Mouse (Mus musculus) right cerebral cortex, postnatal 25 days (tissue): Measurements from ENCODE around the gene Plppr3.
"Not testable (repeated sequence)": the region's sequence is repeated elsewhere in the genome, so short reads cannot be mapped to it uniquely, and the experiment has no call there.

ENCODE experiments used
- DNase-seq: peaks from one replicate; pipeline ENCODE4 v3.0.0; 2022

Plppr3 gene

DNA sequence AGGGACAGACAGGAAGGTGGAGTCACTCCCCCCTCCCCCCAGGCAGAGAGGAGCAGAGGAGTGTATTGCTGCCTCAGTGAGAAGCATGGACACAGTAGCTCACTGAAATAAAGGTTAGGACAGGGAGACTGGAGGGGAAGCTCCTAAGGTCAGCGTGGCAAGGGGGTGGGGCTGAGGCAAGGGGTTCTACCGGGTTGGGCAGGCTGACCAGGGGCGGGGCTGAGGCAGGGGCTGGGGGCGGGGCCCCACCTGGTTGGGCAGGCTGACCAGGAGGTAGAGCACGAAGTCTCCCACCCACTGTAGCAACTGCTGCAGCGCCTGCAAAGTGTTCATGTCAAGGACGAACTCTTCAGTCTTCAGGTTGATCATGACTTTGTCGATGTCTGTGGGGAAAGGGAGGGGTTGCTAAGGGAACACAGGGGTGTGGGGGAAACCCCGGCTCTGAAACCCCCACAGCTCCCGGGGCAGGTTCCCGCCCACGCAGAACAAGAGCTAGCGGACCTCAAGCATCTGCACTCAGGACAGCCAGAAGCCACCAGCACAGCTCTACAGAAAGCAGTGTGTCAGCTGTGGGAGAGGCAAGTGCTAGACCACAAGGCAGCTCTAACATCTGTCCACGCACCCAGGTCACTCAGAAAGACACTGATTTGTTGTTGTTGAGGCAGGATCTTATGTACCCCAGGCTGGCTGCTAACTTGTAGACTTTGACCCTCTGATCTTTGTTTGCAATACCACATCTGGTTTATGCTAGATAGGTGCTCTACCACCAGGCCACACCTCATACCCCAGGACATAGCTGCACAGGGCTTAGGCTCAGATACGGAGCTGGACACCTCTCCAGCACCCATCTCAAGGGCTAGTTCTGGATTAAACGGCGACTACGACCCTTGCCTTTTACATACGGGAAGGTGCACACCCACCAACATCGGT, 23.1 kb upstream of the Plppr3 start:
- DNase-seq, result no peak

DNA sequence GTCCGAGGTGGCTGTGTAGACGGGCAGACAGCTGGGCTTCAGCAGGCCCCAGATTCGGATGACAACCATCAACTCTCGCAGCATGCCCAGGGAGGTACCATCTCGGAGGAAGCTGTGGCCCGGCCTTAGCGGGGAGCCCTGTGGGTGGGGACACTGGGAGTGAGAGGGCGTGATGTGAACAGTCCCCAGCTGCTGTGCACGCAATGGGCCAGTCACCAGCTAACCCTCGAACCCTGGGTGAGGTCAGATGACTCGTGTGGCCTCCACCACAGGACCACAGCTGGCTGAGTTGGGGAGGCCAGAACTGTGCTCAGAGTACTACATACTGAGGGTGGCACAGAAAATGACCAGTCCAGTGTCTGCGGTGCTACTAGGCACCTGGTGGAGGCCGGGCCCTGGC, 22.4 kb upstream of the Plppr3 start:
- no peak for DNase-seq

DNA sequence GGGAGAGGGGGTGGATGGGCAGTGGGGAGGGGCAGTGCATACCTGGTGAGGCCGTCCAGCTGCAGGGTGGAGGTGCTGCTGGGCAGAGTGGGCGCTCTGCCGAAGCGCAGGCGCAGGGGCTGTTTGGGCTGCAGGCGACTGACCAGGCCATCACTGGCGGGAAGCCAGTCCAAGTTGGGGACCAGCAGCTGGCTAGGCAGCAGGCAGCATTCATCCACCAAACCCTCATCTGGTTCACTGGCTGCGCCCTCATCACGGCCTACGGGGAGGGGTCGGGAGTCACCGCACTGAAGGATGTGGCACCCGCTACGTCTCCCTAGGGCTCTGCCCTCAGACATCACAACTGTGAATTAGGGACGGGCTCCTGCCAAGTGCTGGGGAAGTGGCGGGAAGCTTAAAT, 21.9 kb upstream of the Plppr3 start:
- no peak for DNase-seq

DNA sequence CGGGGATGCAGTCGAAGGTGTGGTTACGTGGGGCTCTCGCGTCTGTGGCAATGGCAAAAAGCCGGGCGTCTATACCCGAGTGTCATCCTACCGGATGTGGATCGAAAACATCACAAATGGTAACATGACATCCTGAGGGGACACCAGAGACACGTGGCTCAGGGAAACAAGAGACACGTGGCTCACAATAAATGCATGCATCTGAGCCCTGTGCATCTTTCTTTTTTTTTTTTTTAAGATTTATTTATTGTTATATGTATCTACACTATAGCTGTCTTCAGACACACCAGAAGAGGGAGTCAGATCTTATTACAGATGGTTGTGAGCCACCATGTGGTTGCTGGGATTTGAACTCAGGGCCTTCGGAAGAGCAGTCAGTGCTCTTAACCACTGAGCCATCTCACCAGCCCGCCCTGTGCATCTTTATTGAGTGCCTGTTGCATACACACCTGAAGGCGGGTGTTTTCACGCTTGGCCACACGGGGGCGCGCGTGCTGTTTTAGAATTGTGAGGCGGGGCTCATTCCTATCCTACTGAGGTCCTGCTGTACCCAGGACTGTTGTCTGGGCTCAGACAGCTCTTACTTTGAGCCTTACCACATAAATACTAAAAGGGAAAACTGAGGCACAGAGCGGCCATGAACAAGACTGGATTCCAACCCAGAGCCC, 18.2 kb upstream of the Plppr3 start:
- DNase-seq, result peak; percentile 72

DNA sequence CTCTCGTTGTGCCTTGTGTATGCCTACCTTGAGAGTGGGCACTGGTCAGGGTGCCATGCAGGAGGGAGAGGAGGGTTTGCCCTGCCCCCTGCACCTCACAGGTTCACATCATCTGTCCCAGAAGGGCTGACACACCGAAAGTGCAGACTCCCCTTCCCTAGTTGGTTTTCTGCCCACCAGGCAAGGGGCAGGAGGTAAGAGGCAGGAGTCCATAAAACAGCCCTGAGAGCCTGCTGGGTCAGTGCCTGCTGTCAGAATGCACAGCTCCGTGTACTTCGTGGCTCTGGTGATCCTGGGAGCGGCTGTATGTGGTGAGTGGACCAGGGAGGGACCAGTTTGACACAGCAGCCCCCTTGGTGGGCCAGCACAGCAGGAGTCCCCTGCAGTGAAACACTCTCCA, 16.2 kb upstream of the Plppr3 start, which contains the start of gene Cfd:
Gene Cfd (plus strand): TSS at position 184 of the 400 bp plus-strand sequence.
- no peak for DNase-seq

DNA sequence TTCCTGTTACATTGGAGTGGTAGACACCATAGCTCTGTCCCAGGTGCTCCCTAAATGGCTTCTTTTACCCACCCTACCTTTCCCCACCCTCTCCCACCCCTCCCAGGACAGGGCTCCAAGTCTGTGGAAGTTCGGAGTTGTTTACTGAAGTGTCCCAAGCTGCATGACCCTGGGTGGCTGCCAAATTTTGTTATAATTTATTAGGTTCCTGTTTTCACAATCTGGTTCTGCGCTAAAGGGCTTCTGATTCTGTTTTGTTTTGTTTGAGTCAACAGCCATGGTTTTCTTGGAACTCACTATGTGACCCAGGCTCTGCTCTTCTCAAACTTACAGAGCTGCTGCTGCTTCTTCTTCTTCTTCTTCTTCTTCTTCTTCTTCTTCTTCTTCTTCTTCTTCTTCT, 15.0 kb upstream of the Plppr3 start:
- DNase-seq, result no peak

DNA sequence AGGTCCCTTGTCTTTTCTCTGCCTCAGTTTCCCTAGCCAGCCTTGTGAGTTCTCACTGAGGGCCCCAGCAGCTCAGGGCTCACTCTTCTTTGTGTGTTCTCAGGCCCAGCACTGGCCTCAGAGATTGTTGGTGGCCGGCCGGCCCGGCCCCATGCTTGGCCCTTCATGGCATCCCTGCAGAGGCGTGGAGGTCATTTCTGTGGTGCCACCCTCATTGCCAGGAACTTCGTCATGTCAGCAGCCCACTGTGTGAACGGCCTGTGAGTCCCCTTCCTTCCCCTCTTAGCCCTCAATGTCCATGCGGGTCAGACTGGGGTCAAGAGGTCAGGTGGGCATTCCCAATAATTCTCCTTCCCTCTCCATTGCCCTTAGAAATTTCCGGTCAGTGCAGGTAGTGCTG, 12.2 kb upstream of the Plppr3 start:
- no peak for DNase-seq

DNA sequence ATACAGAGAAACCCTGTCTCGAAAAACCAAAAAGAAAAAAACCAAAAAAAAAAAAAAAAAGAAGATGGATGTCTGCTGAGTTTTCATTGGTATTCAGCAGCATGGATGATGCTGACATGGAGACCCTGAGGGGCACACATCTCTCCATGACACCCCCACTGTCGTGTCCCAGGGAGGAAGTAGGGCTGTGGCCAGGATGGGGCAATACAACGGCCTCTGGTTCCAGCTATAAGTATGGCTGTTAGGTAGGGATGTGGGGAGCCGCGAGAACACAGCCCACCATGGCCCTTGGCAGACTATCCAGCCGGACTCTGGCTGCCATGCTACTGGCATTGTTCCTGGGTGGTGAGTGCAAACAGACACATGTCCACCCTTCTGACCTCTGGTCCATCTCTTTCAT, 11.6 kb upstream of the Plppr3 start, which contains the start of gene Elane:
Gene Elane (plus strand): TSS at position 194 of the 400 bp plus-strand sequence.
- no peak for DNase-seq

DNA sequence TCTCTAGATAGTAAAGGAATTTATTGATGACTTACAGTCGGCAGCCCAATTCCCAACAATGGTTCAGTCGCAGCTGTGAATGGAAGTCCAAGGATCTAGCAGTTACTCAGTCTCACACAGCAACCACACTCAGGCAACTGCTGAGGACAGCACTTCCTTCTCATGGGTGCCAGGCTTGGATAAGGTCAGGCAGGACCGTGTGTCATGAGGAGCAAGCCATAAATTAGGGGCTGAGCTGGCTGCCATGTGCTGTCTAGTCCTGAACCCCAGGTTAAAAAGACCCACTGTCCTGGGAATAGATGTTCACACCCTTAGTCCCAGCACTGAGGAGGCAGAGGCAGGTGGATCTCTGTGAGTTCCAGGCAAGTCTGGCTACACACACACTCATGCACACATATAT, 10.5 kb upstream of the Plppr3 start:
- not testable (repeated sequence) for DNase-seq

DNA sequence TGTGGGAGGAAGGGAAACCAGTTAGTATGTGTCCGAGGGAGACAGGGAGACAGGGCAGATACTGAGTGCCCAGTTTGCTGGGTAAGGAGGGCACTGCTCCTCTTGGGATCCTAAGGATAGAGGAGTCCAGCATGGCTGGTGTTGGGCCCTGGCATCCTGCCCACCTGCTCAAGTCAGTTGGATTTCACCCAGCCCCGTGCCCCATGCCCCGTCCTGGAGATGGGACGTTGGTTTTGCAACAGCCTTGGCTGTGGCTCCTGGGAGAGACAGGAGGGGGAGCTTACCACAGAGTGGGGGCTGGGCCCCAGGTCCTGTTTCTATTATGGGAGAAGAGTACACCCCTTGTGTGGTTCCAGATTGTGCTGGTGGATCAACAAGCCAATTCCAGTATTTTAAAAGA, 10.0 kb upstream of the Plppr3 start:
- no peak for DNase-seq

DNA sequence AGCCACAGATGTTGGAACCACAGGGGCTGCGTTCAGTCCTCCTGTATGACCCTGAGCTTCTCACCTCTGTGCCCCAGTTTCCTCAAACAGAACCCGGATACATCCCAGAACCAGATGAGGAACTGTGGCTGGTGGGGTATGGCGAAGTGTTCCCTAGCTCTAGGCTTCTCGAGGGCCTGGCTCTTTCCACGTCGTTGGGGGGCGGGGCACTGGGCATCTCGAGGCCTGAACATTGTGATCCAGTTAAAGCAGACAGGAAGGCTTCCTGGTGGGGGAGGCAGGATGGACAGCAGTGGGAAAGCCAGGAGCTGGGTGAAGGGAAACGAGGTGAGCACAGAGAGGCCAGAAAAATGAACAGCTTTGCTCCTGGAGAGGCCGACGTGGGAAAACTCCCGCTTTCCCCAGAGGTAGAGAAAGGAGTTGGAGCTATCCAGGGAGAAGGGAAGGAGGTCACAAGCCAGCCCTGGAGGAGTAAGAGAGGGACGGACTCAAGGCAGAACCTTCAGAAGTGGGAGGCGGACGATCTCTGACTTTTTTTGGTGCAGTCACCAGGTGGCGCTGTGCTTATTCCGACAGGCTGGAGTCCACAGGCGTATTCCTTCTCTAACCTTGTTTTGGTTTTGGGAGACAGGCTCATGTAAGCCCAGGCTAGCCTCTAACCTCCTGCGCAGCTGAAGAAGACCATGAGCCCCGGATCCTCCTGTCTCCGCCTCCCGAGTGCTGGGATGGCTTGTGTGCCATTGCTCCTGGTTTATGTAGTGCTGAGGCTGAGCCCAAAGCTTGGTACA, 9.1 kb upstream of the Plppr3 start:
- DNase-seq, result peak; percentile 75

DNA sequence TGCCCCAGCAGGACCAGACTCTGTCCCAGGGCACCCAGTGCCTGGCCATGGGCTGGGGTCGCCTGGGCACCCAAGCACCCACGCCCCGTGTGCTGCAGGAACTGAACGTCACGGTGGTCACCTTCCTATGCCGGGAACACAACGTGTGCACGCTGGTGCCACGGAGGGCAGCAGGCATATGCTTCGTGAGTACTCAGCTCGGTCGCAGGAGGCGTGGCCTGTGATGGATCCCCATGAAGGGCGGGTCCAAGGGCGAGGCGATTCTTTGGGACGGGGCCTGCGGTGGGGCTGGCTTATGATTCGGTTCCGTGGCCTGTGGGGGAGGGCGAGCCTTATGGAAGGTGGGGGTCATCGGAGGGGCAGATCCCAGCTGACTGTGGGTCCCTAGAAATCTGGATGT, 7.5 kb upstream of the Plppr3 start:
- DNase-seq, result no peak

DNA sequence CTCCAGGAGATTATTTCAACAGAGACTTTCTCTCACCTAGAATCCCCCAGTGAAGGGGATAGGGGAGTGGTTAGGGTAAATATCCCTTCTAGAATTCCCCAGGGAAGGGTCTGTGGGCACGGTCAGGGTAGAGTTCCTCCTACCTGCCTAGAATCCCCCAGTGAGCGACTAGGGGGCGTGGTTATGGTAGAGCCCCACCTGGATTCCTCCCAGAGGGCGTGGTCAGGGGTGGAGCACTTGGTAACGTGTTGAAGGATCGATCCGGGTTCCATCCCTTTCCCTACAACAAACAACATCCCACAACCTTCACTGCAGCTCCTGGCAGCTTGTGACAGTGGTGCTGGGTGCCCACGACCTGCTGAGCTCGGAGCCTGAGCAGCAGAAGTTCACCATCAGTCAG, 6.3 kb upstream of the Plppr3 start:
- no peak for DNase-seq

DNA sequence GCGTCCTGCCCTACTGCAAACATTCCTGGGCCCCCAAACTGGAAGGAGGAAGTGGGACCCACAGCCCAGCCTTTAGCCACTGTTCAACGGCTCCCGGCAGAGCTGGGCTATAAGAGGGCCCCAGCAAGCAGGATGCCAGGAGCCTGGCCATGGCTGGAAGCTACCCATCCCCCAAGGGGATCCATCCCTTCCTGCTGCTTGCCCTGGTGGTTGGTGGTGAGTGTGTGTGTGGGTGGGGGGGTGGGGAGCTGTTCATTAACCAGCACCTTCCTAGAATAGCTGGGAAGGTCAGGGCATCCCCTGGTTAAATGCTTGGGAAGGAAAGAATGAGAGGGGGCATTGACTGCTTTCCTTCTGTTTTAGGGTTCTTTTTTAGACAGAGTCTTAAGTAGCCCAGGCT, 5.1 kb upstream of the Plppr3 start:
- no peak for DNase-seq

DNA sequence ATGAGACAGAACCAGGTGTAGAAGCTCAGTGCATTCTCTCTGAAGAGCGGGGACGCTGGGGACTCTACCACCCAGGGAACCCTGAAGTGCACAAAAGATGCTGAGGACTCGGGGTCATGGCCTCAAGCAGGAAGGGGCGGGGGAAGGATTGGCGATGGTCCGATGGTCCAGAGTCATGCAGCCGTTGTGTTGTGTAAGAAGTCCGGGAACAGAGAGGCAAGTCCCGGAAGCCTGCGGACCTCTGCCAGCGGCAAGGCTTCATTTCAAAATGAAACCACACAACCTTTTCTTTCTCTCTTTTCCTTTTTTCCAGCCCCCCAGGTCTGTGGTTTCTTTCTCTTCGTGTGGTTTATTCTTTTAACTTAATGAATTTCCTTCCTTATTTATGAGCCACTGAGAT, 3.3 kb upstream of the Plppr3 start:
- DNase-seq, result no peak

DNA sequence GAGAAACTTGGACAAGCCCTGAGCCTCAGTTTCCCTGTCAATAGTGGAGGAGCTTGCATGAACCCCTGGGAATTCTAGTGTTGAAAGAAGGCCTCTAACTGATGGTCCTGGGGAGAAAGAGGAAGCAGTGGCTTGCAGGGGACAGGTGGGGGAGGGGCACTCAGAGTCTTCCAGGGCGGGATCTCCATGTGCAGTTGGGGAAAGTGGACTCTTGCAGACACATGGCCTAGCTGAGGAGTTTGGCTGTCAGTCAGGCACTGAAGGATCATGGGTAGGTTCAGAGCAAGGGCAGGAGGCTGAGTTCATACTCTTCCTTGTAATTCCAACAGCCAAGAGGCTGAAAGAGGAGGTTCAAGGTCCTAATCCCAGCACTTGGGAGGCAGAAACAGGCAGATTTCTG, 2.7 kb upstream of the Plppr3 start:
- no peak for DNase-seq

DNA sequence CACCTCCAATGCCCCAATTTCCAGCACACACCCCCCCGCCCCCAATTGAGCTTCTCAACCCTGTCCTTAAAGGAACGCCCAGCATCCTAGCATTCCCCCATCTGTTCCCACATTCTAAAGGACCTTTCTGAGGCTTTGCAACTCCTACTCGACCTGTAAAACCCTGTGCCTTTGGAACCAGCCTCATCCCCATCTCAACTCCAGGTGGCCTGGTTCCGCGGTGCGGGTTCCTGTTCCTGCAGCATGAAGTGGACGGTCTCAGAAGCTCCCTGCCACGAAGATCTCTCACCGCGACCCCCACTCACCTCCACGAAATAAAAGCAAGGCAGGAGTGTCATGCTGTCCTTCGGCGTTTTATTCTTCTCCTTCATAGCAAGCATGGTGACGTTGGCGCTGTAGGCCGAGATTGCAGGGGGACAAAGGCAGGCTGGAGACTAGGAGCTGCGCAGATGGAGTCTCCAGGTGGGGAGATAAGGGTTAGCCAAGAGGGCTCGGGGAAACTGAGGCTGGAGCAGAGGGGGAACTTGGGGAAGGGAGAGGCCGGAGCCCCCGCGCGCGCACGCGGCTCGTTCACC, 632 bp downstream of the Plppr3 start:
- no peak for DNase-seq

DNA sequence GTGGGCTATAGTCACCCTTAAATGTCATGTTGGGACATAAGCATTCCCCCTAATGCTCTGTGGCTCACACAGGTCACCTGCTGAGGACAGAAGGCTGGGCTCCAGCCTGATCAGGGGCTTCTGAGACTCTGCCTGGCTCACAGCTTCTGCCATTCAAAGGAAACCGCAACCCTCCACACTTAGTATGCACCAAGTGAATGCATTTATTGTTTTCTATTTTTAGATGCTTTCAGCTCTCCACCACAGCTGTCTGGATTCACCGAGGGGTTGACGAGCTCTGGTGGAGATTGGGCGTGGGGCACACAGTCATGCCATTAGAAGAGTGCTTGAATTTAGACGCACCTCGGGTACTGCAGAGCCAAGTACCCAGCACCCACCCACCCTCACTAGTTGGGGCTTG, 1.1 kb downstream of the Plppr3 start:
- no peak for DNase-seq

DNA sequence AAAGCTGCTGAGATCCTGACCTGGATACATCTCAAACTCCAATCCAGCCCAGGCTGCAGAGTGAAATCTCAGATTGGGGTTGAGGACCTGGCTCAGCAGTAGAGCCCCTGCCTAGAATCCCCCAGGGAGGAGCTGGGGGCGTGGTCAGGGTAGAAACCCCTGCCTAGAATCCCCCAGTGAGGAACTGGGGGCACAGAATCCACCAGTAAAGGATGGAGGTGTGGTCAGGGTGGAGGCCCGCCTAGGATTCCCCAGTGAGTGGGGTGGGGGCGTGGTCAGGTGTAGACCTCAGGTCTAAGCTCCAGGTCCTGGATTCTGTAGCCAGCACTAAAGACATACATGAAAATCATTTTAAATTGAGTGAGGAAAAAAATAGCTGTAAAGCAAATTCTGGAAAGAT, 1.6 kb downstream of the Plppr3 start:
- no peak for DNase-seq

DNA sequence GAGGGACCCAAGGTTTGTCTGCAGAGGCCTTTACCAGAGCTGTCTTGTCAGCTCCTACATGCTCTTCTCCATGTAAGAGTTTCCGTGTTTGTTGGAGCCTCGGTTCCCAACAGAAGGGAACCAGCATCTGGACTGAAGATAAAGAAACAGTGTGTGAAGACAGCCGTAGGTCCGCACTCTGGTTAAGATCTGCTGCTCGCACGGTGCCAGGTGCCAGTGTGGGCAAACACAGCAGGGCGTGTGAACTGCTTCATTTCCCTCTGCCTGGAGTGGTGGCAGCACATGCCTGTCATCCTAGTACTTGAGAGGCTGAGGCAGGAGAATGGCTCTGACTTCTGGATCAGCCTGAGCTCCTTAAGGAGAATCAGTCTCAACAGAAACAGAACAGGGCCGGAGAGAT, 2.6 kb downstream of the Plppr3 start:
- DNase-seq, result no peak

DNA sequence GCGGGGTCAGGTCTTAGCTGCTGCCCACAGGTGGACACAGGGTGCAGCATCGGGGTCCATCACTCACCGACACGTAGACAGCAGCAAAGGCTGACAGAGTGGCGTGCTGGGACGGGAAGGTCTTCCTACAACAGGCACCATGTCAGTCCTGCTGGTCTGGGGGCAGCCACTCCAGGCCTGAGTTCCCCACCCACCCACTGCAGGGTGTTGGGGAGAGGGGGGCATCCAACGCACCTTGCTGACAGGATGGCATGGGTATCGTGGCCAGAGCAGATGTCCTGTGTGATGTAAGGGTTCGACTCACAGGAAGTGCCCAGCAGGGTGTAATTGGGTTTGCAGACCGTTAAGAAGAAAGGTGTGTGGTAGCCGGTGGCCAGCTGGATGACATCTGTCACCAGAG, 7.8 kb downstream of the Plppr3 start:
- DNase-seq, result no peak

DNA sequence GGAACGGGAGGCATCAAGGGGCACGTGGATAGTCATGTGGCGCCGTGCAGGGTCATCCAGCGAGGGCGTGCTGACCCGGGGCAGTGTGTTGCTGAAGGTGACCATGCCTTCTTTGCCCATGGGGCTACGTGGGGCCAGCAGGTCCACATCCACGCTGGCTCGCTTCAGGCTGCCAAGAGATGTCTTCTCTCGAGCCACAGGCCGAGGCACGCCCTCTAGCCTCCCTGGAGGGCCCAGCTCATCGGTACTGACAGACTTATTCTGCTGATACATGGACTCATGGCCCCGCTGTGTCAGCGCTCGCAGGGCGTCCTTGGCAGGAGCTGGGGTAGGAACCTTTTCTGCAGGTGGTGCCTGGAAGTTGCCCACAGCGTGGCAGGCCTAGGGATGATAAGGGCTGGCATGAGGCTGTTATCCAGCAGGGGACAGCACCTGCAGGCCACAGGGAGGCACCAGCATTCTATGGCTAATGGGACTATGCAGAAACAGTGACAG, 8.6 kb downstream of the Plppr3 start:
- no peak for DNase-seq

DNA sequence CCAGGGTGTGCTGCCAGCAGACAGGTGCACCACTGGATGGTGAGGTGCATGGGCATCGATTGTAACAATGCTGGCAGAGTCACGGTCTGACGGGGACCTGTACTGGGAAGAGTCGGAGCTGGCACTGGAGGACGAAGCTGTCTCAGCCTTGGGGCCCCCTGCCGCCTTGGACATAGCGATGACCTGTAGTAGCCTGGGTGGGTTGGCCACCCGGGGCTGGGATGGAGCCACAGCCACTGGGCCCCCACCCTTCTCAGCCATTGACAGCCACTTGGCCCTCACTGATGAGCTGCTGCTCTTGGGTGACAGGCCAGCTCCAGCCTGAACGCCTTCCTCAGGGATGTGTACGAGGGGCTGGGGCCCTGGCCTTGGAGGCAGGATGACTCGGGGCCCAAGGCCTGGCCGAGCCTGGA, 9.2 kb downstream of the Plppr3 start:
- no peak for DNase-seq
